Mouse (Mus musculus): ENCODE results near the gene Atp8a2. TPM values are rescaled to one million over a fixed set of nuclear protein-coding genes. Genes with fewer than 3 reads are reported as not detected.

Gene Atp8a2
- polyA plus RNA-seq, 1 experiment from 2014 or later = 51.5 TPM

DNA sequence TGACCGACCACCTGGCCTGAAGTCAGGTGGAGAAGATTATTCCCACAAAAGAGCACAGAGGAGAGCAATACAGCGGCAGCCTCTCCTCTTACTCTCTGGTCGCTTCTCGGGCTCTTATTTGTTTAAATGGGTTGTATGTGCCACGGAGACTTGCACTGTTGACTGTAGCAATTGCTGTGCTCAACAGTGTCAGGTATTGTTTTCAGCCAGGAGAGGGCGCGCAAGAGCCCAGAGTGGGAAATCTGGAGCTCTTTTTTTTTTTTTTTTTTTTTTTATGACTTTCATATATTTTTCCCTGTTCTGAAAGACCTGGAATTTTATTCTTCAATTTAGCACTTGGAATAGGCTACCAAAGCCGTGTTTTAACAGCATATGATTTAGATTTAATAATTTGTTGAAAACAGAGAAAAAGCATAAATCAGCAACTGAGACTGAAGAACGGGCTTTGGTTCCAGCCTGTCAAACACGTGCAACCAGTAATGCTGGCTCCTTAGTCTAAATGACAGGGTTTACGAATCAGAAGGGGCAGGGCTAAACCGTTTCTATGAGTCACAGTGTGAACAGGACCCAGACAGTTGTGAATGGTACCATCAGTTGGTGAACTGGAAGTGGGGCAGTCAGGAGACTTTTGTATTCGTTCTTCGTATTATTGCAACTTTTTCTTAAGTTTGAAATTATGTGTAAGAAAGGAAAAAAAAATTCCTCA is 583.9 kb downstream of the Atp8a2 start:
- H3K36me3 ChIP-seq (ENCODE audit: control insufficient read depth, insufficient read depth, low read length) = no peaks in the 10 kb centered on the region
- no peak overlapping the region for H3K27ac ChIP-seq (ENCODE audit: low read depth, low read length)
- H3K4me3 ChIP-seq (ENCODE audit: low read depth, low read length) = no peak overlapping the region
- no peak overlapping the region for H3K9ac ChIP-seq (replicated peaks; ENCODE audit: low read depth, low read length)
- no peak overlapping the region for H3K4me2 ChIP-seq (ENCODE audit: low read depth, low read length)
- 50% methylated on average over 14 of the region's 14 CpGs for WGBS
- ATAC-seq (ENCODE audit: low read depth) = no peak
- no peaks in the 10 kb centered on the region for H3K9me3 ChIP-seq (ENCODE audit: control insufficient read depth, low read length)
- H3K4me1 ChIP-seq (ENCODE audit: control insufficient read depth, insufficient read depth, low read length) = no peaks in the 10 kb centered on the region
- H3K27me3 ChIP-seq (ENCODE audit: control insufficient read depth, insufficient read depth, low read length) = no peaks in the 10 kb centered on the region

DNA sequence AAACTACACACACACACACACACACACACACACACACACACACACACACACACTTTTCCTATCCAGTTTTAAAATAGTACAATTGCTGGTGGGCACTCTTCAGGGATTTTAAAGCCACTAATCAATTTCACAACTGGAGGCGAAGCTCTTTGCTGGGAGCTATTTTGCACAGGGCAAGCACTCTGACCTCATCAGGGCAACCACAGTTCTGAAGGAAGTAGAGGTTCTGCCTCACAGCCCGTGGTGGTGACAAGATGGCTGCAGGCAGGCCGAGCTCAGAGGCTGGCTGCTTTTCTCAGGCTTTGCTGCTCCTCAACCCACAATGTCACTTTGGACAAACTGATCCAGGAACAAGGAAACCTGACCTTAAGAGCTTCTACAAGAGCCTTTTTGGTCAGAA is 590.0 kb downstream of the Atp8a2 start:
- Histone ChIP-seq H3K27me3 (ENCODE audit: control insufficient read depth, insufficient read depth, low read length) (0 out of 2 replicates have a peak, but pooled peaks cover 2% of the 10 kb centered on the region), H3K4me1 (ENCODE audit: control insufficient read depth, insufficient read depth, low read length) (no peaks in the 10 kb centered on the region), H3K27ac (ENCODE audit: low read depth, low read length) (no peak overlapping the region), H3K9me3 (ENCODE audit: control insufficient read depth, low read length) (no peaks in the 10 kb centered on the region), H3K9ac (replicated peaks; ENCODE audit: low read depth, low read length) (no peak overlapping the region), H3K36me3 (ENCODE audit: control insufficient read depth, insufficient read depth, low read length) (no peaks in the 10 kb centered on the region), H3K4me2 (ENCODE audit: low read depth, low read length) (no peak overlapping the region), H3K4me3 (ENCODE audit: low read depth, low read length) (no peak overlapping the region)
- 56% methylated on average over 3 of the region's 3 CpGs for WGBS
- no peak for ATAC-seq (ENCODE audit: low read depth)

DNA sequence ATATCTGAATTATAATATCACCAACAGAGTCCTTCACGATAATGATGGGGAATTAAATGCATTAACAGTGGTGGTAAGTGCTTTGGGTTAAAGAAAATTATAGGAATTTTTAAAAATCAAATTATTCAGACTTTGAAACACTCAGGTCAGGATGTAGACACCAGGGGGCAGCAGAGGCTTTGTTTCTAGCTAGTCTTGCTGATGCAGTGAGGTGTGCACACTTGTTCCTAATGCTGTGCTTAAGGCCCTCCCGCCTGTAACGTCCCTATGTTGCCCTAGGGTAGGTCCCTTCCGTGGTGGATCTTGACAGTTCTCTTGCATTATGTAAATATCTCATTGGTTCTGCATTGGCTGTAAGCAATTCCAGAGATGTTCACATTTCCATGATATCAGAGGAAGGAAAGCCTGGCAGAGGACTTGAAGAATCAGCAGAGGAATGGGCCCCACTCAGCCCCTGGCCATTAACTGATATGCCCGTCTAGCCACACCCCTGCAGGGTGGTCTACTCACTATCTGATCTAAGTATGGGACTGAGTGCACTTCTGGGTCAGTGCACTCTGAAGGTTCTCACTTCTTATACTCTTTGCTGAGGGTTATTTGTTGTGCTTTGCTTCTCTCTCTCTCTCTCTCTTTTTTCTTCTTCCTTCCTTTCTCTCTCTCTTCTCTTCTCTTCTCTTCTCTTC is 591.2 kb downstream of the Atp8a2 start:
- no peak overlapping the region for H3K4me2 ChIP-seq (ENCODE audit: low read depth, low read length)
- 0 out of 2 replicates have a peak, but pooled peaks cover 2% of the 10 kb centered on the region for H3K27me3 ChIP-seq (ENCODE audit: control insufficient read depth, insufficient read depth, low read length)
- no peak overlapping the region for H3K9ac ChIP-seq (replicated peaks; ENCODE audit: low read depth, low read length)
- H3K4me1 ChIP-seq (ENCODE audit: control insufficient read depth, insufficient read depth, low read length) = no peaks in the 10 kb centered on the region
- no peaks in the 10 kb centered on the region for H3K9me3 ChIP-seq (ENCODE audit: control insufficient read depth, low read length)
- ATAC-seq (ENCODE audit: low read depth) = peak; percentile 71; the same call in 1 of the 2 replicates
- no peaks in the 10 kb centered on the region for H3K36me3 ChIP-seq (ENCODE audit: control insufficient read depth, insufficient read depth, low read length)
- WGBS = 22% methylated on average over 5 of the region's 5 CpGs
- no peak overlapping the region for H3K4me3 ChIP-seq (ENCODE audit: low read depth, low read length)
- H3K27ac ChIP-seq (ENCODE audit: low read depth, low read length) = no peak overlapping the region

DNA sequence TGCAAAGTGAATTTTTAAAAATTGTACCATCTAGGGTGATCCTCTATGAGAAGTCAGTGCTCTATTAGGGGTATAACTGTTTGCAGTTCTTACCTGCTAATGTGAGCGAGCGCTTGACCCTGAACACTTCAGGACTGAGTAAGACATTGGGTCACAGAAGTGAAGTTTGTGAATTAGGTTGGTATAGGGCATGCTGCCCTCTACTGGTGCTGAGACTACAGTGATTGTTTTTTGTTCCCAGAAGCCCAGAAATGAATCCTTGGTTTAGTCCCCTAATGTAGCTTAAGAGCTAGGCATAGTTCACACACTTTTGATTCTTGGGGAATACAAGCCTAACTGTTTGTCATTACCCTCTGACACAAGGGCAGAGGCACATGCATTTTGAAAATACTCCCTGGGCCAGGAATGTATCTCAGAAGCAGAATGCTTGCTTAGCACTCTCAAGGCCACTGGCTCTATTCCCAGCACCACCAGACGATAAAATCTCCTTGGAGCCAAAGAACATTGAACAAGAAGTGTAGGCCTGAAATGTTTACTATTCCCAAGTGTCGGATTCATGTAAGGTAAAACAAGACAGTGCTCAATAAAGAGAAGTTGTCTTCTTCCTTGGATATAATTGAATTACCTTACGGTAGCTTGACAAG is 592.9 kb downstream of the Atp8a2 start:
- WGBS = 71% methylated on average over 5 of the region's 5 CpGs
- Histone ChIP-seq H3K4me1 (ENCODE audit: control insufficient read depth, insufficient read depth, low read length) (no peaks in the 10 kb centered on the region), H3K9ac (replicated peaks; ENCODE audit: low read depth, low read length) (no peak overlapping the region), H3K36me3 (ENCODE audit: control insufficient read depth, insufficient read depth, low read length) (no peaks in the 10 kb centered on the region), H3K4me2 (ENCODE audit: low read depth, low read length) (no peak overlapping the region), H3K27ac (ENCODE audit: low read depth, low read length) (no peak overlapping the region), H3K4me3 (ENCODE audit: low read depth, low read length) (no peak overlapping the region), H3K27me3 (ENCODE audit: control insufficient read depth, insufficient read depth, low read length) (0 out of 2 replicates have a peak, but pooled peaks cover 2% of the 10 kb centered on the region), H3K9me3 (ENCODE audit: control insufficient read depth, low read length) (no peaks in the 10 kb centered on the region)
- no peak for ATAC-seq (ENCODE audit: low read depth)

DNA sequence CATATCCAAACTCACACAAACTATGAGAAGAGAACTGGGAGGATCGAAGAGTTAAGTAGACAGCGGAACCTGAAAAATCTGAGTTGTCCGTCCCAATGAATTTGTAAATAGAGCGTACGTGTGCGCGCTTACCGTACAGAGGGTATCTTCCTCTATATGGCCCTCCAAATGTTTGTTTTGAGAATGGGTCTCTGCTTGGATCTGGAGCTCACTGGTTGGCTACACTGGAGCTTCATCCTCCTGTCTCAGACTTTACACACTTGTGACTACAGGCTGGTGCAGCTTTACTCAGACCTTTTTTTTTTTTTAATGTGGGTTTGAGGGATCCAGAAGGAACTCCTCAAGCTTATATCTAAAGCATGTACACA is 598.7 kb downstream of the Atp8a2 start:
- peak overlapping the region; percentile 80 for H3K4me2 ChIP-seq (ENCODE audit: low read depth, low read length)
- H3K4me1 ChIP-seq (ENCODE audit: control insufficient read depth, insufficient read depth, low read length) = peaks cover 11% of the 10 kb centered on the region; the same call in 1 of the 2 replicates
- peak overlapping the region; percentile 72 for H3K27ac ChIP-seq (ENCODE audit: low read depth, low read length)
- peak overlapping the region; percentile 83 for H3K9ac ChIP-seq (replicated peaks; ENCODE audit: low read depth, low read length)
- peak overlapping the region; percentile 83 for H3K4me3 ChIP-seq (ENCODE audit: low read depth, low read length)
- peak; percentile 68 for ATAC-seq (ENCODE audit: low read depth)
- no peaks in the 10 kb centered on the region for H3K27me3 ChIP-seq (ENCODE audit: control insufficient read depth, insufficient read depth, low read length)
- no peaks in the 10 kb centered on the region for H3K36me3 ChIP-seq (ENCODE audit: control insufficient read depth, insufficient read depth, low read length)
- no peaks in the 10 kb centered on the region for H3K9me3 ChIP-seq (ENCODE audit: control insufficient read depth, low read length)
- 5% methylated on average over 8 of the region's 8 CpGs for WGBS

DNA sequence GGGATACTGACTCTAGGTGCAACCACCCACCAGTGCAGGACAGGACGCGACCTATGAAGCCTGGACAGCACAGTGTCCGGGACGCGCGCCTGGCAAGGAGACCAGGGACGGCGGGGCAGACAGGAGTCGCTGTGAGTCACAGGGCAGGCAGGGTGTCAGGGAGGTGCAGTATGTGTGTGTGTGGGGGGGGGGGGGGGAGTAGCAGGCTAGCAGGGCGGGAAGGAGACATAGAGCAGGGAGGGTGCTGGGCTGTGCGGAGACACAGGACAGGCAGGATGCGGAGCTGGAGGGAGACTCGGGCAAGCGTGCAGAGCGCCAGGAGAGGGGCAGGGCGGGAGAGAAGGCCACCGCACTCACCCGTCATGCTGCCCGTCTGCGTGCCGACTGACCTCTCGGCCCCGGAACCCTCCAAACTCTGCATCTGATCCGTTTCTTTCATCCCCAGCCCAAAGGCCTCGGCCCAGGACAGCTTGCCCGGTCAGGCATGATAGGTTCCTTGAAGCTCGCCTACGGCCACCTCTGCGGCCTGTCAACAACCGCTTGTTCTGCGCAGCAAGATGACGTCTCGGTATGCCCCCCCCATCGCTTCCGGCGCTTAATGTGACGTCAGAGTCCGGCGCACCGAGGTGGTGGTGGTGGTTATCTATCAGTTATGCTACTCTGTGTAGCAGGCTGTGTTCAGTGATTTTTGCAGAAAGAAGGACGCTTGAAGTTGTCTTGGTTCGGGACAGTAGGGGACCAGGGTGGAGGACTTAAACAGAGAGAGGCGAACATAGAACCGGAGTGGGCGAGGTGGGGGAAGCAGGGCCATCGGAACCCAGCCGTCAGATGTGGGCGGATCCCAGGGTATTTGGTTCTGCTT is 599.4 kb downstream of the Atp8a2 start, which contains the start of gene Cdadc1:
Gene Cdadc1, minus strand, starts transcription at position 562 of the 862 bp plus-strand sequence.
- Histone ChIP-seq H3K27ac (ENCODE audit: low read depth, low read length) (peak within 1 kb of the TSS; percentile 72), H3K4me2 (ENCODE audit: low read depth, low read length) (peak within 1 kb of the TSS; percentile 80), H3K36me3 (ENCODE audit: control insufficient read depth, insufficient read depth, low read length) (no peaks in the 10 kb centered on the region), H3K27me3 (ENCODE audit: control insufficient read depth, insufficient read depth, low read length) (no peaks in the 10 kb centered on the region), H3K4me1 (ENCODE audit: control insufficient read depth, insufficient read depth, low read length) (peaks cover 11% of the 10 kb centered on the region; the same call in 1 of the 2 replicates), H3K4me3 (ENCODE audit: low read depth, low read length) (peak within 1 kb of the TSS; percentile 83), H3K9me3 (ENCODE audit: control insufficient read depth, low read length) (no peaks in the 10 kb centered on the region), H3K9ac (replicated peaks; ENCODE audit: low read depth, low read length) (peak within 1 kb of the TSS; percentile 83)
- WGBS = under 1% methylated on average over 44 of the region's 48 CpGs
- ATAC-seq (ENCODE audit: low read depth) = peak; percentile 94

DNA sequence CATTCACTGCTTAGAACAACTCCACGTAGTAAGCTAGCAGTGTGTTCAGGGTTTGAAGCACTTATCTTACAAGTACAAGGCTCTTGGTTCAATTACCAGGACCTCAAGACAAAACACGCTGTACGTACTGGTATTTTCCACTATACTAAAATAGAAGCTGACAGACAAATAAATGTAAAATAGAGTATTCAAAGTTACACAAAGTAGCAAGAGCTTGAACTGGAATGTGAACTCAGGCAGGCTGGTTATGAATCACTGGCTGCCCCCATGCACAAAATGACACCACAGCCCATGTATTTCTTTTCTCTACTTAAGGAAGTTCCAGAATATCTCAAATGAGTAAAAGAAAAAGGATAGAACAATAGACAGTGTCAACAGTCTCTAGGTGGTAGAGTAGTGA is 602.0 kb downstream of the Atp8a2 start:
- ATAC-seq (ENCODE audit: low read depth) = no peak
- H3K27me3 ChIP-seq (ENCODE audit: control insufficient read depth, insufficient read depth, low read length) = no peaks in the 10 kb centered on the region

DNA sequence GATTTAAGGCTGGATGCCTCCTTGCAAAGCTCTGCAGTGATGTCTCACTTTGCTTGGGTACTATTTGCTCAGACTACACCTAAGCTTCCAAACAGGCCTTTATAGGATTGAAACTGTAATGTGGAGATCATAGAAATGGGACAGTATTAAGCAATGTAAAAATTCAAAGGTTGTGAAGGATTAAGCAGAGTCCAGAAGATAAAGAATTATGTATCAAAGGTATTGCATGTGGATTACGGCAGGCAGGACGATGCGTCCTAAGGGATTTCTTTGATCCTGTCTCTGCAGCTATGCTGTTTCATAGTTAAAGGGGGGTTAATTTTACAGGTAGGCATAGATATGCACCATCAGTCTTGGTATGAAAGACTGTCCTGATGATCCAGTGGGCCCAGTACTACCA is 604.4 kb downstream of the Atp8a2 start:
- no peak overlapping the region for H3K4me2 ChIP-seq (ENCODE audit: low read depth, low read length)
- H3K4me3 ChIP-seq (ENCODE audit: low read depth, low read length) = no peak overlapping the region
- H3K36me3 ChIP-seq (ENCODE audit: control insufficient read depth, insufficient read depth, low read length) = peaks cover 19% of the 10 kb centered on the region
- WGBS = 74% methylated on average over 3 of the region's 3 CpGs
- ATAC-seq (ENCODE audit: low read depth) = no peak
- H3K9me3 ChIP-seq (ENCODE audit: control insufficient read depth, low read length) = no peaks in the 10 kb centered on the region
- no peak overlapping the region for H3K9ac ChIP-seq (replicated peaks; ENCODE audit: low read depth, low read length)
- H3K4me1 ChIP-seq (ENCODE audit: control insufficient read depth, insufficient read depth, low read length) = peaks cover 8% of the 10 kb centered on the region; the same call in 1 of the 2 replicates
- no peak overlapping the region for H3K27ac ChIP-seq (ENCODE audit: low read depth, low read length)
- no peaks in the 10 kb centered on the region for H3K27me3 ChIP-seq (ENCODE audit: control insufficient read depth, insufficient read depth, low read length)

More for the DNA sequence above, 602.0 kb downstream of the Atp8a2 start:
- no peak overlapping the region for H3K9ac ChIP-seq (replicated peaks; ENCODE audit: low read depth, low read length)
- H3K4me1 ChIP-seq (ENCODE audit: control insufficient read depth, insufficient read depth, low read length) = peaks cover 11% of the 10 kb centered on the region; the same call in 1 of the 2 replicates
- no peak overlapping the region for H3K27ac ChIP-seq (ENCODE audit: low read depth, low read length)
- no peak overlapping the region for H3K4me3 ChIP-seq (ENCODE audit: low read depth, low read length)
- no peaks in the 10 kb centered on the region for H3K9me3 ChIP-seq (ENCODE audit: control insufficient read depth, low read length)
- WGBS = 96% methylated on average over 3 of the region's 3 CpGs
- H3K36me3 ChIP-seq (ENCODE audit: control insufficient read depth, insufficient read depth, low read length) = peaks cover 8% of the 10 kb centered on the region; the same call in 1 of the 2 replicates
- no peak overlapping the region for H3K4me2 ChIP-seq (ENCODE audit: low read depth, low read length)

All from neural tube, embryonic 14.5 days (tissue).